Mouse (Mus musculus) gastrocnemius, postnatal 25 days (tissue): ENCODE data around the gene Cep164. TPM values are rescaled to one million over a fixed set of nuclear protein-coding genes. Genes with fewer than 3 reads are reported as not detected.

Experiments used
- DNase-seq: peaks from one replicate; pipeline ENCODE4 v3.0.0; 2022
- total RNA-seq, 2 experiments: library from RNA; stranded (reverse); gene quantifications; 1 replicate in 1 of 2; 2 replicates in 1 of 2; pipeline ENCODE4 v1.2.3; 2021

Cep164 gene
- total RNA-seq, 2 experiments from 2014 or later, result 2.6 to 3.0 TPM

GRCm38 (mm10) chr9:45838434-45839138 is 10.1 kb upstream of the Cep164 start, which contains the start of gene Bace1:
Gene Bace1, plus strand, starts transcription at chr9:45838580.
- peak; percentile 76 for DNase-seq

- DNase-seq, result no peak
These were observed 9.6 kb upstream of the Cep164 start for GRCm38 (mm10) chr9:45838069-45838433.

GRCm38 (mm10) chr9:45833461-45833860 is 5.0 kb upstream of the Cep164 start:
- no peak for DNase-seq

GRCm38 (mm10) chr9:45832898-45833297 is 4.4 kb upstream of the Cep164 start:
- no peak for DNase-seq

- peak; percentile 15 for DNase-seq
These were observed 616 bp upstream of the Cep164 start for GRCm38 (mm10) chr9:45829107-45829506.

- DNase-seq, result peak; percentile 24
These were observed 714 bp downstream of the Cep164 start for GRCm38 (mm10) chr9:45827663-45828290.

- no peak for DNase-seq
These were observed 10.0 kb downstream of the Cep164 start for GRCm38 (mm10) chr9:45818406-45819011.

GRCm38 (mm10) chr9:45815525-45815924 is 13.0 kb downstream of the Cep164 start:
- DNase-seq, result no peak

- DNase-seq, result no peak
These were observed 13.4 kb downstream of the Cep164 start for GRCm38 (mm10) chr9:45815113-45815512.

- no peak for DNase-seq
These were observed 16.5 kb downstream of the Cep164 start for GRCm38 (mm10) chr9:45811946-45812345.

GRCm38 (mm10) chr9:45807761-45808160 is 20.7 kb downstream of the Cep164 start:
- no peak for DNase-seq

- no peak for DNase-seq
These were observed 21.2 kb downstream of the Cep164 start for GRCm38 (mm10) chr9:45807337-45807736.

- no peak for DNase-seq
These were observed 21.6 kb downstream of the Cep164 start for GRCm38 (mm10) chr9:45806847-45807246.

GRCm38 (mm10) chr9:45803070-45803774 is 25.3 kb downstream of the Cep164 start:
- DNase-seq, result no peak

GRCm38 (mm10) chr9:45799402-45799801 is 29.1 kb downstream of the Cep164 start:
- DNase-seq, result no peak

- DNase-seq, result no peak
These were observed 29.9 kb downstream of the Cep164 start for GRCm38 (mm10) chr9:45798467-45799164.

GRCm38 (mm10) chr9:45797271-45797670 is 31.2 kb downstream of the Cep164 start:
- no peak for DNase-seq

GRCm38 (mm10) chr9:45795722-45796121 is 32.8 kb downstream of the Cep164 start:
- peak; percentile 76 for DNase-seq

GRCm38 (mm10) chr9:45793697-45794096 is 34.8 kb downstream of the Cep164 start:
- no peak for DNase-seq

GRCm38 (mm10) chr9:45792235-45792634 is 36.3 kb downstream of the Cep164 start:
- DNase-seq, result no peak

- no peak for DNase-seq
These were observed 36.9 kb downstream of the Cep164 start for GRCm38 (mm10) chr9:45791456-45792142.

GRCm38 (mm10) chr9:45788405-45788804 is 40.1 kb downstream of the Cep164 start:
- DNase-seq, result no peak
